Mouse (Mus musculus): Measurements from ENCODE around the gene Olfr1357. TPM values are rescaled to one million over a fixed set of nuclear protein-coding genes. Genes with fewer than 3 reads are reported as not detected.
"Not testable (repeated sequence)": the region's sequence is repeated elsewhere in the genome, so short reads cannot be mapped to it uniquely, and the experiment has no call there.

Olfr1357 gene
- total RNA-seq (2021), result not detected
- long read RNA-seq, experiment 1, result 0 reads
- long read RNA-seq, experiment 2, result 0 reads

DNA sequence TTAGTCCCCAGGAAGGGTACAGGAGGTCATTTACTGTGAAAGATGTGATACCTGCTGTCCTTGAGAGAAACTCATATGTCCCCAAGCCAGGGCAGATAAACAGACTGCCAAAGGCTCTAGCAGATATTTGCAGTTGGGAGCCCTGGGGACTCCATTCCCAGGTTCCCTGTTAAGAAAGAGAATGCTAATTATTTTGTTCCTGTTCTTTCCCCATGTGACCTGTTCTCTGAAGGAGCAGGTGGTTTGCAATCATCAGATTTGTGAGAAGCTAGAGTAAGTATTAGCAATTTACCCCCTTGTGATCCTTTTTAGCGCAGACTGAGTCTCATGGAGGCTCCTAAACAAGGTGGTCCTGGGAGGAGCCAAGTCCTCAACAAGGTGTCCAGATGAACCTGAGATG, at the start of gene Olfr1357:
Gene Olfr1357 (minus strand): TSS at position 101 of the 400 bp plus-strand sequence.
- intact Hi-C loops (cut with DNase I), result no loop called here
- no peak for DNase-seq

DNA sequence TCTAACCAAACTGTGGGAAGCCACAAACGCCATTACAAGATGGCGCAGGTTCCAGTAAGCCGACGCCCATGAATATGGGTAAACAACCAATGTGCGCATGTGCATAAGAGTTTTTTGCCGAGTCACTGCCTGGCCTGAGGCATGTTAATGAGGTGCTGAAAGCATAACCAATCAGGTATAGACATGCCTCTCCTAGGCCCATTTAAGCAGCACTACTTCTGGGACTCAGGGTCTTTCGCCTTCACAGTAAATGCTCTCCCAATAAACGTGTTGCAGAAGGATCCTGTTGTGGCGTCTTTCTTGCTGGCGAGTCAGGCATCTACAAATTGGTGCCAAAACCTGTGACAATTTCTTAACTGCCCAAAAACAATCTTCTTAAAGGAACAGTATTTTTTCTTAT, 48.8 kb upstream of the Olfr1357 start:
- DNase-seq; intact Hi-C loops (cut with DNase I): not testable (repeated sequence)

DNA sequence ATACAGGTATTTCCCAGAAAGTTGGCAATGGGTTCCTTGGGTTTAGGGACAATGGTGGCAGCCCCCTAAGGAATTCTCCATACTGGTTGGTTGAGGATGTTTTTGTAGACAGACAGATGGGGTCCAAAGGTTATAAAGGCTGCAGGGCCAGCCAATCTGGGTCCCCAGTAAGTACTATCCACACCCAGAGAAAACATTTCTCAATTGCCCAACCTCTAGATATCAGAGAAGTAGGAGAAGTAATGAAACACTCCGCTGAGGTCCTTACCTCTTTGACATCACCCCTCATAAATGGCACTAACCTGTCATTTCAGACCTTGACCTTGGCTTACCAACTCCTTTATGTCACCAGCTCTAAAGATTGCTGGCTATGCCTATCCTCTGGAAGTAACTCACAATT, 46.7 kb upstream of the Olfr1357 start:
- intact Hi-C loops (cut with DNase I), result no loop called here
- no peak for DNase-seq

DNA sequence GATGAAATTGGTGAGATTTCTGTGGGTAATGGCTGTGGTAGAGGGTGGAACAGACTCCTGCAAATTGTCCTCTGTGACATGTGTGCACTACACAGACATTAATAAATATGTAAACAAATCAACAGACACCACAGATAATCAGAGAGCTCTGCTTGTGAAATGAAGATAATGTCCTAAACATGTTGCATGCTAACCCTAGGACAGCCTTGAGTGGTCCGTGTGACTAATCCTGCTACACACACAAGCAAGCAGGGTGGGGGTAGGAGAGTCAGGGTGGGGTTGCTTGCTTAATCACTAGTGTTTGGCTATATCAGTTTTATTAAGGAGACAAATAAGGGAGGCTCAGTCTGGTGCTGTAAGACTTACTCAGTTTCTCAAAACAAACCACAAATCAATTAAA, 43.3 kb upstream of the Olfr1357 start:
- intact Hi-C loops (cut with DNase I), result no loop called here
- DNase-seq, result no peak

DNA sequence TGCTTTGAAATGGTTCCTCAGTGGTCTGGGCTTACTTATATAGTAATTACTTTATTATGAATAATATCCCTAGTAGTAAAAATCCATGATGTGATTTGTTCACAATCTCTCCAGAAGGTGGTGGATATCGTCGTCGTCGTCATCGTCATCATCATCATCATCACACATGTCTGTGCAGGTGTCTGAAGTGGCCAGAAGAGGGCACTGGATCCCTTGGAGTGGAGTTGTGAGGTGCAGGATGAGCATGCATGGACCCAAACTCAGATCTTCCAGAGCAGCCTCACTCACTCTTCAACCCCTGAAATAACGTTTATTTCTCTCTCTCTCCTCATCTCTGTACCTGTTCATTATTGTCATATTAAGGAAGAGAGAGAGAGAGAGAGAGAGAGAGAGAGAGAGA, 14.4 kb upstream of the Olfr1357 start:
- DNase-seq, result no peak
- intact Hi-C loops (cut with DNase I), result no loop called here

DNA sequence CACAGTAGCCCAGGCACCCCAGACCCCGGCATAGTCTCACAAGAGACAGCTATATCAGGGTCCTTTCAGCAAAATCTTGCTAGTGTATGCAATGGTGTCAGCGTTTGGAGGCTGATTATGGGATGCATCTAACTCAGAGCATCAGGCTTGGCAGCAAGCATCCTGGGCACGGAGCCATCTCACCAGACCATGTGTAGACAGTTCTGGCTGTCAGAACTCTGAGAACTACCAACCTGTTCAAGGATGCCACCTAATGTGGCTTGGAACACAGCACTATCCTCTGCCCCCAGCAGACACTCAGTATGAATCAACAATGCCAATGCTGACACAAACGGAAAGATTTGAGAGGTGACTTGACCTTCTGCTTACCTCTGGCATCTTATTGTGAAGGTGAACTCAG, 12.3 kb upstream of the Olfr1357 start:
- no peak for DNase-seq
- intact Hi-C loops (cut with DNase I), result no loop called here

DNA sequence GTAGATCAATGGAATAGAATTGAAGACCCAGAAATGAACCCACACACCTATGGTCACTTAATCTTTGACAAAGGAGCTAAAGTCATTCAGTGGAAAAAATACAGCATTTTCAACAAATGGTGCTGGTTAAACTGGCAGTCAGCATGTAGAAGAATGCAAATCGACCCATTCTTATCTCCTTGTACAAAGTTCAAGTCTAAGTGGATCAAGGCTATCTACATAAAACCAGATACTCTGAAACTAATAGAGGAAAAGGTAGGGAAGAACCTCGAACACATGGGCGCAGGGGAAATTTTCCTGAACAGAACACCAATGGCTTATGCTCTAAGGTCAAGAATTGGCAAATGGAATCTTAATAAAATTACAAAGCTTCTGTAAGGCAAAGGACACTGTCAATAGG, 5.3 kb upstream of the Olfr1357 start:
- intact Hi-C loops (cut with DNase I); DNase-seq: not testable (repeated sequence)

DNA sequence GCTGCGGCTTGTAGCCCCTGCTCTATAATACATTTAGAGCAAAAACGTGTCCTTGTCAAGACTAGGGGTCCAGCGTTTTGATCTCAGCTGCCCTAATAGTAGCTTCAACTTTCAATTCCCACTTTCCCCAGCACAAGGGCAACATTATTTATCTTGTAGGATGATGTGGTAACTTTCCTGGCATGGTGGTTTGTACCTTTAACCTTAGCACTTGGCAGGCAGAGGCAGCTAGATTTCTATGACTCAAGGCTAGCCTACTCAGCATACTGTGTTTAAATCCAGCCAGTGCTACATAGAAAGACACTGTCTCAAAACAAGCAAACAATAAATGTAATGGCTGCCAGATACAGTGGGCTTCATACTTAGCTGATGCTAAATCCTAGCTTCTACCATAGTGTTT, 10.3 kb downstream of the Olfr1357 start:
- intact Hi-C loops (cut with DNase I), result no loop called here
- DNase-seq, result no peak

DNA sequence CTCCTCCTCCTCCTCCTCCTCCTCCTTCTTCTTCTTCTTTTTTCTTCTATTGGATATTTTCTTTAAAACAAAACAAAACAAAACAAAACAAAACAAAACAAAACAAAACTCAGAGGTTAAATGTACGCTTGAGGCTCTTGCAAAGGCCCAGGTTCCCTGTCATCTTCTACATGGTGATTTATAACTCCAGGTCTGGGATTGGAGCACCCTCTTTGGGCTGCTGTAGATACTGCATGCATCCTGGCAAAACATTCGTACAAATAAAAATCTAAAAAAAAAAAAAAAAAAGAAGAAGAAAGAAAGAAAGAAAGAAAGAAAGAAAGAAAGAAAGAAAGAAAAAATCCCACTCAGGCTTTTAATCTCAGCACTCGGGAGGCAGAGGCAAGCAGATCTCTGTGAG, 12.8 kb downstream of the Olfr1357 start:
- intact Hi-C loops (cut with DNase I), result no loop called here

DNA sequence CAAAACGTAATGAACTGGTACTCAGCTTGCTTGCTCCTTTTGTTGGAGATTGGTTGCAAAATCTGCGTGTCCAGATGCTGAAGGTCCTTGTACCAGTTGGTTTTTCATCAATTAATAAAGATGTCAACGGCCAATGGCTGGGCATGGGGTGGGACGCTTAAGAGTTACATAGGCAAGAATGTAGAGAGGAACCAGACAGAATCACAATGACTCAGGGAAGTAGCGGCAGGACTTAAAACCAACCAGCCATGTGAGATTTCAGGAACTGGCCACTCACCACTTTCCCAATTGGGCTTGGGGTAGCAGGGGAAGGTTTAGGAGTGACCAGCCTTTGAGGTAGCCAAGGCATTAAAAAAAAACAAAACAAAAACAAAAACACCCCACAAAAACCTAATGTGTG, 18.0 kb downstream of the Olfr1357 start:
- DNase-seq, result no peak
- intact Hi-C loops (cut with DNase I), result no loop called here

More for the DNA sequence above, 12.8 kb downstream of the Olfr1357 start:
- DNase-seq, result no peak

DNA sequence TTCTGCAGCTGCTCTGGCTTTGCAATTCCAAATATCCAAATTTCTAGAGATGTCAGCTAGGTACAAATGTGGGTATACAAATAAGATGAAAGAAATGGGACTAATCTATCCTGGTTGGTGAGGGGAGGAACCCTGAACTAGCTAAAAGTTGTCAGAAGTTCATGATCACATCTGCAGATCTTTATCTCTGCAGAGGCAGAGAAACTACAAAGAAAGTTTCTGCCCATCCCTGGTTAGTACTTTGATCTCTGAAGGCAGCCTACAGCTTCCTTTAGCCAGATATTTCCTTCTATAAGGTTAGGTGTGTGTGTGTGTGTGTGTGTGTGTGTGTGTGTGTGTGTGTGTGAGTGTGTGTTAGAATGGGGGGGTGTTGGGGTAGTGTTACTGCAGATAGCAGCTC, 23.3 kb downstream of the Olfr1357 start:
- no peak for DNase-seq
- intact Hi-C loops (cut with DNase I), result no loop called here

DNA sequence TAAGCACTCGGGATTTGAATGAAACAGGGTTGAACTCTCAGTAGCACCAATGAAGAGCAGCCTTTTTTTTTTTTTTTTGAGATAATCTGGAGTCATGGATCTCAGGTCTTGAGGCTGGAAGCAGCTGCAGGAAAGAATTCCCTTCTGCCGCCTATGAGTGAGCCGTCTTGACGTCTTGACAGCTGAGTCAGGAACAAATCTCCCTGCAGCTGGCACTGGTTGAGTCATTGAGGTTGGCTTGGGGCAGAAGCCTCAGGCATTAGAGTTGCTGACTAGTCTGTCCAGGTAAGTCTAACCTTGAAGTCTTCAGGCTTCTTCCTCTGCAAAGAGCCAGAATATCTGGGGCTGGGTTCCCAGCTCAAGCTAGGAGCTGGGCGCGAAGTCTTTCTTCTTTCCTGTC, 23.7 kb downstream of the Olfr1357 start:
- no peak for DNase-seq
- intact Hi-C loops (cut with DNase I), result no loop called here

DNA sequence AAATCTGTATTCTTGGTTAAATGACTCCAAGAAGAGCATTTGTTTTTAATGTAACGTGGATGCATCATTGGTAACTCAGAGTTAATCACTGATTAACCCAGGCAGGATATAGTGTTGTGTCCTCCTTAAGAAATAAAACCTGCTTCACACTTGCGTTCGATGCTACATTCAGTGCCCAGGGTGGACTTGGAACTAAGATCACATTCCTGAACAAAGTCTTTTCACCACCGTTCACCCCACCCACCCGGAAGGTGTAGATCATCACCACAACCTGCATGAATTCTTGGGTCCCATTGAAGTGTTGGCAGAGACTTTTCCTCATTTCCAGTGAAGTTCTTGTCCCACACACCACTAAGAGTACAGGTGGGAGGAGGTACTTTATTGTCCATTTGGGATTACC, 24.1 kb downstream of the Olfr1357 start:
- DNase-seq, result no peak
- intact Hi-C loops (cut with DNase I), result no loop called here

DNA sequence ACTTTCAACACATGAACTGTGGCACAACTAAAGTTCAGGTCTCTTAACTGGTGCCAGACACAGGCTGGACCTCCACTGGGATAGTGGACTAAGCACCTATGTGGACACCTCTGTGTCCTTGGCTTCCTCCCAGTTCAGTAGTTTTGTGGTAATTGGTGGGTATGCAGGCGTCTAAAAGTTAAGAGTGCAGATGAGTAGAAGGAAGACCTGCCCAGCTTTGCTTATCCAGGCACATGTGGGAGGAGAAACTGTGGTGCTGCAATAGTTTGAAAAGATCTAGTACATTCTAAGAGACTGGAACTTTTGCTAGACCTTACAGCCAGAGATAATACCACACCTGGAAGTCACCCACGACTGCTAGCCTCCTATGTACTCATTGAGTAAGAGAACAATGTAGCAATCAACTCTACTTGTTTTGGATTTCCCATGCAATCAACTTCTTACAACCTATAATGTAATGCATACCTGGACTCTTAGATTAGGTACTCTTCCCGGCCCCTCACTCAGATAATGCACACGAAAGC, 25.0 kb downstream of the Olfr1357 start:
- intact Hi-C loops (cut with DNase I), result no loop called here
- DNase-seq, result no peak

DNA sequence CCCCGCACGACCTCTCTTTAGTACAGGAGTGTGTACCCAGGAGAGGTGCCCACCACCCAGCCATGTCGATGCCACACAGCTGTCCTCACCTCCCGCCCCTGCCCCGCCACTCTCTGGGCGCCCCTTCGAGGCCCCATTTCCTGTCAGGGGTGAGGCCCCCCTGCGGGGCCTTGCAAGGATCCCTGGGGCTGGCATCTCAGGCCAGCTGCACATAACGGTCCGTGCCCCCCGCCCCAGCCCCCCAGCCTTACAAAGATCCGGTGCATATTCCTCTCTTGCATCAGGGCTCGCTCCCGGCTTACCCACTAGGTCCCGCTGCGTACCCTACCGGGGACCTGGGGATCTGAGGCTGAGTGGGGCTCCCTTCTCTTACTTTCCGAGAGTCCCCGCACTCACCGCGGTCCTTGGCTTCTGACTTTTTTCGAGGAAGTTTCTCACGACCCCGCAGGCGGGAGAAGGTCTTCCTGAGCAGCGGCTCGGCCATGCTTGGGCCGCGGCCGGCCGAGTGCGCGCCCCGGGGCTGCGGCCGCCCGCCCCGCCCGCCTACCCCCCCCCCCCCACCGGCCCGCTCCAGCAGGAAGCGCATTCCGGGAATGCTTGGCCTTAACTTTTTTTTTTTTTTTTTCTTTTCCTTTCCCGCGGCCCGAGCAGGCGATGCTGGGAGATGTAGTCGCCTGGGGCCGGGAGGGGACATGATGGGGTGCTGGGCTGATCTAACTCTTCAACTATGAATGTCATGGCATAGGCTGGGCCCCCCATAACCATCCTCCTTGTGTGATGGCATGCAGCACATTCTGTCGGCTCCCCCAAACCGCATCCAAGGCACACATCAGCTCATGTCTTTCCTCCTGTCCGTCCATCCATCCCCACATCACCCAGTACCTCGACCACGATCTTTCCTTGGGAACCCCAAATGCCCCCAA, 26.2 kb downstream of the Olfr1357 start, which contains the start of gene Syde1:
Gene Syde1 (minus strand): TSS at position 559 of the 923 bp plus-strand sequence.
- peak; percentile 30 to 51 for DNase-seq
- intact Hi-C loops (cut with DNase I), result no loop called here

DNA sequence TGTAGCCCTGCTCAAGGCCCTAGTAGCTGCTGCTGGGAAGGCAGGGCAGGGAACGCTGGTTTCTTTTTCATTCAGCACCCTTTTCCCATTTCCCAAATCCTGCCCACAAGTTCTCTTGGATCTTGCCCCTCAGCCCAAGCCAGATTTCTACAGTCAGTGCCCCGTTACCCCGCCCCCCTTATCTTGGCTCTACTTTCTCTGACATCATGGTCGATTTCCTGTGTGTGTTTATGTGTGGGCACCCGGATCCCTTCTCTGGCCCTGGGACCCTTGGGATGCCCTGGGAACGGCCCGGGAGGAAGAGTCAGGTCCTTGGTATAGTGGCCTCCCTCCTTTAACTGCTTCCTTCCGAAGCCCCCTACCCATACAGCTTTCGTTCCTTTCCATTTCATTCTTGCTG, 27.1 kb downstream of the Olfr1357 start:
- DNase-seq, result no peak
- intact Hi-C loops (cut with DNase I), result no loop called here

DNA sequence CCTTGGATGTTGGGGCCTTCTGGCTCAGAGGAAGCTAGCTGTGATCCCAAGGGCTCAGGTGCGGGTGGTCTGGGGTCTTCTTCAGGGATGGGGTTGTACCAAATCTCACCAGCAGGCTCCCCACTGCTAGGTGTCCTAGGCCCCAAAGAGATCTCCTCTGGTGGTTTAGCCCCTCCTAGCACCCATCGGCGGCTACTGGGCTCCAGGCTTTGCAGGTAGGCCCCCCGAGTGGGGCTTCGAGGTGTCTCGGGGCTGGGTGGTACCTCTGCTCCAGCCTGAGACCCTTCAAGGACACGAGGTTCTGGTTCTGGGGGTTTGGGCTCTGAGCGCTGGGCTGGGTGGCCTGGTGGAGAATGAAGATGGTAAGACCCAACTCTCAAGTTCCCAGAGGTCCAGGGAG, 28.0 kb downstream of the Olfr1357 start:
- DNase-seq, result no peak

DNA sequence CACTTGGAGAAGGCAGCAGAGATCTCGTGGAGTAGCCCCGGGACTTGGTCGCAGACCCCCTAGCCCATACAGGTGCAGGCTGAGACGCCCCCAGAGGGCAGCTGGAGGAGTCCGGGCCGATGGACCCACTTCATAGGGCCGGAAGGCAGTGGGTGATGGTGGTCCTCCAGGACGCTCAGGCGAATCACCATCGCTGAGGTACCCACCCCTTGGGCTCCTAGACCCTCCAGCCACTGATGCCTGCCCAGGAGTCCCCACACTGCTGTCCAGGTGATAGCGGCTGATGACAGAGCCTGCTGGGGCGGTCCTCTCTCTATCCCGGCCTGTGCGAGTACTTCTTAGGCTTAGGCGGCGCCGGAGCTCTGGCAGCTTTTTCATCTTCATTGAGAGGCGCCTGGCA, 28.6 kb downstream of the Olfr1357 start:
- intact Hi-C loops (cut with DNase I), result no loop called here
- no peak for DNase-seq

More for the DNA sequence above, 28.0 kb downstream of the Olfr1357 start:
- intact Hi-C loops (cut with DNase I), result no loop called here

DNA sequence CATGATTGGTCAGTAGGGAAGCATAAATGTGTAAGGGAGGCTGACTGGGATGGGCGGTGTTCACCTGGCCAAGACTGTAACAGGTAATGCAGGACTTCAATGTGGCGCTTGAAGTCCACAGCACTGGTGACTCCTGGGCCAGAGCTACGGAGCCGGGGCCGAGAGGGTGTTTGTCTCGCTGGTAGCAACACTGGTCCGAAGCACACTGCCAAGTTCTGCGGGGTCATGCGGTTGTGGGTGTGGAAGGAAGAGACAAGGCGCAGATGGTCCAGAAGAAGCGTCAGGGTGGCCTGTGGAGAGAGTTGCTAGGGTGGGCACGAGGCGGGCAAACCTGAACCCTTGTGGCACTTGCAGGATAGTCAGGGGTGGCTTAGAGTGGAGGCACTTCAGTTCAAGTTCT, 31.8 kb downstream of the Olfr1357 start:
- intact Hi-C loops (cut with DNase I), result no loop called here
- DNase-seq, result no peak

DNA sequence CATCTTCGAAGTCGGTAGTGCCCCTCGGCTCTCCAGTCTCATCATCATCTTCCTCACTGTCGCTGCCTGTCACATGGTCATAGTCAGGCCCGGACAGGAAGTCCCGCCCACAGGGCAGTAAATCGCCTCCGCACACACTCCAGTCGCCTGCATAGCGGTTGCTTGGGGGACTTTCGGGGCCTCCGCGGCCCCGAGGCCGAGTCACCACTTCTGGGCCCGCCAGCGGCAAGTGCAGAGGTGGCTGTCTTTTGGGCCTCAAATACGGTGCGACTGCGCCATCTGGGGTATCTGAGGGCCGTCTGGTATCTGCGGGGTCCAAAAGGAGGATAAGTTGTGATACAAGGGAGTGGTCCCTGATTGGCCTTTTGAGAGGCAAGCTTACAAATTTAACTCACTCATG, 32.3 kb downstream of the Olfr1357 start:
- intact Hi-C loops (cut with DNase I), result no loop called here
- no peak for DNase-seq

DNA sequence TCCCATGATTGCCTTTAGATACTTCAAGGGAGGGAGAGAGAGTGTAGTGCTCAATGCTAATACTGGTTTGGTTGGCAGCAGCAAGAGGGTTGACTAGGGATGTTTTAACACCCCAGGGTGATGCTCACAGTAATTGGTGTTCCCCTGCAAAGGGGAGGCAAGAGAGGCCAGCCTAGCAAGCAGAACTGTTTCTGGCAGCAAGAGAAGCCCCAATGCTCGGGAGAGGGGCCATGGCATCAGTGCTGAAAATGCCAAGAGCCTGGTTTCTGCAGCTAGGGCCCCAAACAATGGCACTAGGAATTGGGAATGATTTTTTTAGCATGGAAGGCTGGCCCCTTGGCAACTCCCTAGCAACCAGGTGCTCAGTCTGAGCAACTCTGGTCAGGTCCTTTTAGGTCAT, 32.9 kb downstream of the Olfr1357 start:
- DNase-seq, result no peak
- intact Hi-C loops (cut with DNase I), result no loop called here

DNA sequence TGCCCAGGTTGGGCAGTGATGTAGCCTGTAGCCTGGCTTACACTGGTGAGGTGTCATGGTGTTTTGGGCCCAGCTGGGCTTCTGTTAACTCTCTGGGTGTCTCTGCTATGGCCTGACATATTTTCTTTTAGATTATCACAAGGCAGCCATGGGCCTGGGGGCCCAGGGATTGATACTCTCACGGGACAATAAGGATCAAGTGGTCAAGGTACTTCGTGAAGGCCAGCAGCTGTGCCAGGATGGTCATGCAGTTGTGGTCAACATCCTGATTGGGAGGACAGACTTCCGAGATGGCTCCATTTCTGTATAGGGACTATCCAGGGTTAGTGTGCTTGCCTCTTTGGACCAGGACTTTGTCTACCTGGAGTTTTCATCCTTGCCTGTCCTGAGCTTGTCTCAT, 33.9 kb downstream of the Olfr1357 start:
- intact Hi-C loops (cut with DNase I), result no loop called here

More for the DNA sequence above, 33.9 kb downstream of the Olfr1357 start:
- DNase-seq, result no peak
